Mouse (Mus musculus) embryonic facial prominence, embryonic 12.5 days (tissue): ENCODE data around the gene Acbd5. TPM values are rescaled to one million over a fixed set of nuclear protein-coding genes. Genes with fewer than 3 reads are reported as not detected.

Experiments used
- ATAC-seq: fragments of 200-750 bp; cut with Nextera tagmentation; 2 replicates; pipeline ENCODE4 v1.8.0; 2017; ENCODE audit not compliant: insufficient number of reproducible peaks, insufficient read depth, low FRiP score, low TSS enrichment
- H3K27ac ChIP-seq: fragments of 300-500 bp; sonication (generic); 2 replicates; pipeline ENCODE4 v1.5.1; 2016; ENCODE audit warnings: mild to moderate bottlenecking
- H3K27me3 ChIP-seq: fragments of 300-500 bp; sonication (generic); 2 replicates; pipeline ENCODE4 v1.6.1; 2016; ENCODE audit warnings: mild to moderate bottlenecking, moderate library complexity
- H3K36me3 ChIP-seq: fragments of 300-500 bp; sonication (generic); 2 replicates; pipeline ENCODE4 v1.6.1; 2016; ENCODE audit warnings: mild to moderate bottlenecking
- H3K4me1 ChIP-seq: fragments of 300-500 bp; sonication (generic); 2 replicates; pipeline ENCODE4 v1.6.1; 2016
- H3K4me2 ChIP-seq: fragments of 300-500 bp; sonication (generic); replicated peaks from 2 replicates; pipeline ENCODE4 v1.6.1; 2016; ENCODE audit warnings: mild to moderate bottlenecking, moderate library complexity
- H3K4me3 ChIP-seq: fragments of 300-500 bp; sonication (generic); 2 replicates; pipeline ENCODE4 v1.5.1; 2016; ENCODE audit warnings: mild to moderate bottlenecking
- H3K9ac ChIP-seq: fragments of 300-500 bp; sonication (generic); 2 replicates; pipeline ENCODE4 v1.6.1; 2016; ENCODE audit warnings: mild to moderate bottlenecking, moderate library complexity
- H3K9me3 ChIP-seq: fragments of 300-500 bp; sonication (generic); 2 replicates; pipeline ENCODE4 v1.6.1; 2016; ENCODE audit warnings: mild to moderate bottlenecking, moderate library complexity
- WGBS: fragments of 180-500 bp; shearing (Covaris S2); methylation state at CpG from one replicate; pipeline ENCODE4 v1.1.7; 2016; 5-methylcytosine and 5-hydroxymethylcytosine counted together
- polyA plus RNA-seq: library from polyadenylated mRNA; unstranded; fragments of >200 nt; fragmentation: Nextera tagmentation; extraction: Ambion mirVana; gene quantifications from 2 replicates; pipeline ENCODE4 v1.2.1, GENCODE M21; 2016

Acbd5 gene
- polyA plus RNA-seq, result 39.3 and 41.9 TPM in 2 replicates

DNA sequence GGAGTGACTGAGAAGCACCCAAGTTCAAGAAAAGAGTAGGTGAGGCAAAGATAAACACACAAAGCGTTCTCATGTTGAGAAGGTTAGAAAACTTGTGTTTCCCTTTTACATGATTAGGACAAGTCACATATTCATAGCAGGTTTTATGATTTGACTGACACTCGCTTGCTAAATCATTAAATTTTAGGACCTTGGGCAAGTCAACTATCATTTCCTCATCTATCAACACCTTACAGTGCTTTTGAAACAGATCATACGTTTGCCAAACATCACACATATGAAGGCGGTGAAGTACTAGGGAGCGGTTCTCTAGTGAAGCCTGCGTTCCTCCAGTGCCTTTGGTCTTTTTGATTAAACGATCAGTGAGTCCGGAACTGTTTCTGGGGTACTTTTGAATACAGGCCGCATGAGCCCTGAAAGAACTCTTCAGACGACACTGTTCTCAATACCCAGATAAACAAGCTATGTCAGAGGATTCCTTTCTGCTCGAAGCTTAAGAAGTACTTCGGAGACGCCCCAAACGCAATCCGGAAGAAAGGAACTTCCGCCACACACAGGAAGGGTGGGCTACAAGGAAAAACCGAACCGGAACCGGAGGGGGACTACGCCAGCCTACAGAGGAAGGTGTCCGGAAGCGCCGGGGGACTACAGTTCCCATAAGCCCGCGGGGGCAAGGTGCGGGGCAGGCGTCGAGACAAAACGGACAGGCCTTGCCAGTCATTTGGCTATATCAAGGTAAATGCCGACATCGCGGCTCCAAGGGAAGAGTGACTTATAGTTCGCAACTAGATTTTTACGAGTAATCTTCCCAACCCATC lies at the start of gene Acbd5:
Gene Acbd5, plus strand, starts transcription at position 616 of the 818 bp plus-strand sequence.
- H3K27ac ChIP-seq, result peak within 1 kb of the TSS; percentile 94
- peak within 1 kb of the TSS; percentile 96 for H3K4me2 ChIP-seq
- 3% methylated on average over 34 of the region's 34 CpGs for WGBS
- H3K9me3 ChIP-seq, result no peaks in the 10 kb centered on the region
- no peaks in the 10 kb centered on the region for H3K27me3 ChIP-seq
- no peaks in the 10 kb centered on the region for H3K36me3 ChIP-seq
- peak; percentile 95 for ATAC-seq
- H3K4me3 ChIP-seq, result peak within 1 kb of the TSS; percentile 70
- peak within 1 kb of the TSS; percentile 78 for H3K9ac ChIP-seq
- no peaks in the 10 kb centered on the region for H3K4me1 ChIP-seq

DNA sequence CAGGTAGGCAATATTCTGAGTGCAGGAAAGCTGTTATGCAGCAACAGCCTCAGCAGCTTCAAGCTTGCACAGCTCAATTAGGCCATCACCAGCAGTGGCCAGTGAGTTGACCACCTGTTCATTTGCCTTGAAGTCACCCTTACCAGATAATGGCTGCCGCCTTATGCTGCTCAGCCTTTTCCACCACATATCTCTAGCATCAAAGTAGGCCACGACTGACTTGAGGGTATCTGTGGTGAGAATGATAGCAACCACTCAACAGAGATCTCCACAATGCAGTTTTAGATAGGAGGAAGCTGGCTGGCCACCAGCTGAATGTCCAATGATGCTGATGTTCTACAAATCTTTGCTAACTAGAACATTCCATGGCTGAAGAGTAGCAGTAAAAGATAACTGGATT lies 48.8 kb upstream of the Acbd5 start:
- no peak overlapping the region for H3K9ac ChIP-seq
- no peak for ATAC-seq
- H3K36me3 ChIP-seq, result no peaks in the 10 kb centered on the region
- H3K27me3 ChIP-seq, result no peaks in the 10 kb centered on the region
- no peak overlapping the region for H3K27ac ChIP-seq
- peaks cover 8% of the 10 kb centered on the region; the same call in 1 of the 2 replicates for H3K4me1 ChIP-seq
- H3K4me2 ChIP-seq, result no peak overlapping the region
- no peaks in the 10 kb centered on the region for H3K9me3 ChIP-seq
- H3K4me3 ChIP-seq, result no peak overlapping the region
- 91% methylated on average over 2 of the region's 2 CpGs for WGBS

DNA sequence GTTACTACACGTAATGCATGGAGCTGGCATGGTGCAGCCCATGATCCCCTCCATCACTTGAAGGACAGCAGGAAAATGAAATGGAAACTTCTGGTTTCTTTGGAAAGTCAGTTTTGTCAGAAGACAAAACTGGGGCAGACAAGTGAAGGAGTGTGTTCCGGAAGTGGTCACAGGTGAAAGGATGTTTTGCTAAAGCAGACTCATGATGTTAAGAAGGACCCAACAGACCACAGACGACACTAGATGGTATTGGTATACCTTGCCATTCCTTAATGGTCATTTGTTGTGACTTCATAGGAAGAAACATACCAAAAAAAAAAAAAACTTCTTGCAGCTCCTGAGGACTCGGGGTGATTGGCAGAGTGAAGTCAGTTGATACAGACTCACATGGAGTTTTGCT lies 46.6 kb upstream of the Acbd5 start:
- H3K9me3 ChIP-seq, result no peaks in the 10 kb centered on the region
- no peaks in the 10 kb centered on the region for H3K36me3 ChIP-seq
- no peak overlapping the region for H3K9ac ChIP-seq
- no peak overlapping the region for H3K4me3 ChIP-seq
- H3K4me1 ChIP-seq, result no peaks in the 10 kb centered on the region
- H3K27ac ChIP-seq, result no peak overlapping the region
- no peak for ATAC-seq
- H3K27me3 ChIP-seq, result no peaks in the 10 kb centered on the region
- H3K4me2 ChIP-seq, result no peak overlapping the region
- WGBS, result 88% methylated on average over 4 of the region's 4 CpGs

- no peak overlapping the region for H3K4me3 ChIP-seq
- H3K9ac ChIP-seq, result no peak overlapping the region
- no peak overlapping the region for H3K27ac ChIP-seq
- no peak overlapping the region for H3K4me2 ChIP-seq
- ATAC-seq, result no peak
- H3K4me1 ChIP-seq, result no peaks in the 10 kb centered on the region
- H3K36me3 ChIP-seq, result no peaks in the 10 kb centered on the region
- no peaks in the 10 kb centered on the region for H3K27me3 ChIP-seq
- H3K9me3 ChIP-seq, result no peaks in the 10 kb centered on the region
- WGBS, result 68% methylated on average over 4 of the region's 4 CpGs
Measured at GRCm38 (mm10) chr2:23021721-23022120, 46.2 kb upstream of the Acbd5 start.

GRCm38 (mm10) chr2:23023023-23023422 lies 44.9 kb upstream of the Acbd5 start:
- Histone ChIP-seq H3K9ac (no peak overlapping the region), H3K36me3 (no peaks in the 10 kb centered on the region), H3K4me2 (no peak overlapping the region), H3K4me3 (no peak overlapping the region), H3K4me1 (no peaks in the 10 kb centered on the region), H3K27ac (no peak overlapping the region), H3K27me3 (no peaks in the 10 kb centered on the region), H3K9me3 (no peaks in the 10 kb centered on the region)
- ATAC-seq, result no peak
- WGBS, result 92% methylated on average over 3 of the region's 3 CpGs

DNA sequence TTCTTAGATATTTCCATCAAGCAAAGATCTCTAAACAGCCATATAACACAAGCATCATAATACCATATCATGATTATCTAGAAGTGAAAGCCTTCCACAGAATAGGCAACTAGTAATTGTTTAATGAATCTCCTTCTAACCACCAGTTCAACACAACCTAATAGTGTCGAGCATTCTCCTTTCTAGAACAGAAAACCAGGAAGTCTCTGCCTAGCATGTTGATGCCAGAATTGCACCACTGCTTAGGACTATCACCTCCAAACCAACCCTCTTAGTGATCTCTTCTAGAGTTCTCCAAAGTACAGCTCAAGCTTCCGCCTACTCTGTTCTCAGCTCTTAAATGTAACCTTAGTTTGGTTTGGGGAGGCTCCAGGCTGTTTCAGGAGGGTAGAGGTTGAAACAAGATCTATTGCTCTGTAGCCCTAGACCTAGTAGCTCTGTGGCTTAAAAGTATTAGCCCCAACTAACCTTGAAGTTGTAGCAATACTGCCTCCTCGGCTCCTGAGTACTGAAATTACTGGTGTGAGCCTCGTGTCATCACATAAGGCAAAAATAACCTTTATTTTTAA lies 44.2 kb upstream of the Acbd5 start:
- no peak overlapping the region for H3K9ac ChIP-seq
- no peak overlapping the region for H3K27ac ChIP-seq
- no peaks in the 10 kb centered on the region for H3K9me3 ChIP-seq
- ATAC-seq, result no peak
- H3K36me3 ChIP-seq, result no peaks in the 10 kb centered on the region
- H3K27me3 ChIP-seq, result no peaks in the 10 kb centered on the region
- no peak overlapping the region for H3K4me2 ChIP-seq
- WGBS, result 91% methylated on average over 4 of the region's 4 CpGs
- no peaks in the 10 kb centered on the region for H3K4me1 ChIP-seq
- no peak overlapping the region for H3K4me3 ChIP-seq

- no peak overlapping the region for H3K4me3 ChIP-seq
- H3K36me3 ChIP-seq, result peaks cover 10% of the 10 kb centered on the region; the same call in 1 of the 2 replicates
- no peak overlapping the region for H3K9ac ChIP-seq
- no peaks in the 10 kb centered on the region for H3K4me1 ChIP-seq
- no peak overlapping the region for H3K4me2 ChIP-seq
- no peaks in the 10 kb centered on the region for H3K27me3 ChIP-seq
- WGBS, result 89% methylated on average over 1 of the region's 1 CpGs
- H3K9me3 ChIP-seq, result no peaks in the 10 kb centered on the region
- no peak overlapping the region for H3K27ac ChIP-seq
- no peak for ATAC-seq
Measured at GRCm38 (mm10) chr2:23026379-23026778, 41.6 kb upstream of the Acbd5 start.

GRCm38 (mm10) chr2:23028826-23029225 lies 39.1 kb upstream of the Acbd5 start:
- 89% methylated on average over 4 of the region's 4 CpGs for WGBS
- no peak overlapping the region for H3K9ac ChIP-seq
- H3K36me3 ChIP-seq, result peaks cover 10% of the 10 kb centered on the region; the same call in 1 of the 2 replicates

DNA sequence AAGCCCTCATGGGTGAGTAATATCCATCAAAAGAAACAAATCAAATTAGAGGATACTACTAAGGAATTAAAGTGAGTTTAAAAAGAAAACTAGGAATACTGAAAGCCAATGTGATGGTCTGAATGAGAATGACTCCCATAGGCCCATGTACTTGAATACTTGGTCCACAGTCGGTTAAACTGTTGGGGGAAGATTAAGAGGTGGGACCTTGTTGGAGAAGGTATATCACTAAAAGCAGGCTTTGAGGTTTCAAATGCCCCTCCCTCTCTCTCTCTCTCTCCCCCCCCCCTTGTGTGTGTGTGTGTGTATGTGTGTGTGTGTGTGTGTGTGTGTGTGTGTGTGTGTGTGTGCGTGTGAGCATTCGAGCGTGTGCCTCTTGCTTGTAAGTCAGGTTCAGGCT lies 37.3 kb upstream of the Acbd5 start:
- H3K36me3 ChIP-seq, result peaks cover 10% of the 10 kb centered on the region; the same call in 1 of the 2 replicates
- no peaks in the 10 kb centered on the region for H3K9me3 ChIP-seq
- H3K27me3 ChIP-seq, result no peaks in the 10 kb centered on the region
- ATAC-seq, result no peak
- no peak overlapping the region for H3K9ac ChIP-seq
- no peak overlapping the region for H3K4me3 ChIP-seq
- H3K4me1 ChIP-seq, result no peaks in the 10 kb centered on the region
- no peak overlapping the region for H3K4me2 ChIP-seq
- no peak overlapping the region for H3K27ac ChIP-seq
- 92% methylated on average over 3 of the region's 4 CpGs for WGBS

More at GRCm38 (mm10) chr2:23028826-23029225, 39.1 kb upstream of the Acbd5 start:
- Histone ChIP-seq H3K27me3 (no peaks in the 10 kb centered on the region), H3K4me1 (no peaks in the 10 kb centered on the region), H3K9me3 (no peaks in the 10 kb centered on the region), H3K4me3 (no peak overlapping the region), H3K4me2 (no peak overlapping the region), H3K27ac (no peak overlapping the region)
- no peak for ATAC-seq

- Histone ChIP-seq H3K4me3 (no peak overlapping the region), H3K9ac (no peak overlapping the region), H3K4me2 (no peak overlapping the region), H3K9me3 (no peaks in the 10 kb centered on the region), H3K27ac (no peak overlapping the region), H3K36me3 (peaks cover 8% of the 10 kb centered on the region; the same call in 1 of the 2 replicates), H3K27me3 (no peaks in the 10 kb centered on the region), H3K4me1 (0 out of 2 replicates have a peak, but pooled peaks cover 7% of the 10 kb centered on the region)
- WGBS, result 89% methylated on average over 3 of the region's 3 CpGs
- no peak for ATAC-seq
Measured at GRCm38 (mm10) chr2:23034692-23035435, 33.1 kb upstream of the Acbd5 start.

GRCm38 (mm10) chr2:23035467-23035866 lies 32.5 kb upstream of the Acbd5 start:
- H3K9me3 ChIP-seq, result no peaks in the 10 kb centered on the region
- no peaks in the 10 kb centered on the region for H3K27me3 ChIP-seq
- no peak for ATAC-seq
- no peak overlapping the region for H3K9ac ChIP-seq
- H3K27ac ChIP-seq, result no peak overlapping the region
- no peak overlapping the region for H3K4me2 ChIP-seq
- peaks cover 7% of the 10 kb centered on the region; the same call in 1 of the 2 replicates for H3K36me3 ChIP-seq
- no peak overlapping the region for H3K4me3 ChIP-seq
- 100% methylated on average over 1 of the region's 1 CpGs for WGBS
- 0 out of 2 replicates have a peak, but pooled peaks cover 7% of the 10 kb centered on the region for H3K4me1 ChIP-seq
